Mouse (Mus musculus) intestine, embryonic 15.5 days (tissue): ENCODE data around the gene Eif4h. TPM values are rescaled to one million over a fixed set of nuclear protein-coding genes. Genes with fewer than 3 reads are reported as not detected.

ENCODE experiments used
- ATAC-seq: fragments of 200-750 bp; cut with Nextera tagmentation; 2 replicates; pipeline ENCODE4 v1.8.0; 2017; ENCODE audit warnings: moderate TSS enrichment, moderate library complexity
- H3K27ac ChIP-seq: fragments of 300-500 bp; sonication (generic); 2 replicates; pipeline ENCODE4 v1.5.1; 2015; ENCODE audit warnings: mild to moderate bottlenecking, inconsistent platforms
- H3K27me3 ChIP-seq: fragments of 300-500 bp; sonication (generic); replicated peaks from 2 replicates; pipeline ENCODE4 v1.6.1; 2015; ENCODE audit warnings: inconsistent platforms
- H3K36me3 ChIP-seq: fragments of 300-500 bp; sonication (generic); 2 replicates; pipeline ENCODE4 v1.6.1; 2015; ENCODE audit warnings: inconsistent platforms
- H3K4me1 ChIP-seq: fragments of 300-500 bp; sonication (generic); replicated peaks from 2 replicates; pipeline ENCODE4 v1.6.1; 2015; ENCODE audit warnings: inconsistent platforms
- H3K4me2 ChIP-seq: fragments of 300-500 bp; sonication (generic); replicated peaks from 2 replicates; pipeline ENCODE4 v1.6.1; 2015; ENCODE audit warnings: mild to moderate bottlenecking, inconsistent platforms
- H3K4me3 ChIP-seq: fragments of 300-500 bp; sonication (generic); replicated peaks from 2 replicates; pipeline ENCODE4 v1.5.1; 2015; ENCODE audit warnings: inconsistent platforms
- H3K9ac ChIP-seq: fragments of 300-500 bp; sonication (generic); 2 replicates; pipeline ENCODE4 v1.6.1; 2015; ENCODE audit warnings: inconsistent platforms
- H3K9me3 ChIP-seq: fragments of 300-500 bp; sonication (generic); 2 replicates; pipeline ENCODE4 v1.6.1; 2016; ENCODE audit warnings: inconsistent platforms
- WGBS: fragments of 180-500 bp; shearing (Covaris S2); methylation state at CpG from one replicate; pipeline ENCODE4 v1.1.7; 2015; 5-methylcytosine and 5-hydroxymethylcytosine counted together
- polyA plus RNA-seq: library from polyadenylated mRNA; unstranded; fragments of >200 nt; fragmentation: Nextera tagmentation; extraction: Ambion mirVana; gene quantifications from 2 replicates; pipeline ENCODE4 v1.2.1, GENCODE M21; 2015

The Eif4h gene
- polyA plus RNA-seq, 1 experiment from 2014 or later: 382 TPM

DNA sequence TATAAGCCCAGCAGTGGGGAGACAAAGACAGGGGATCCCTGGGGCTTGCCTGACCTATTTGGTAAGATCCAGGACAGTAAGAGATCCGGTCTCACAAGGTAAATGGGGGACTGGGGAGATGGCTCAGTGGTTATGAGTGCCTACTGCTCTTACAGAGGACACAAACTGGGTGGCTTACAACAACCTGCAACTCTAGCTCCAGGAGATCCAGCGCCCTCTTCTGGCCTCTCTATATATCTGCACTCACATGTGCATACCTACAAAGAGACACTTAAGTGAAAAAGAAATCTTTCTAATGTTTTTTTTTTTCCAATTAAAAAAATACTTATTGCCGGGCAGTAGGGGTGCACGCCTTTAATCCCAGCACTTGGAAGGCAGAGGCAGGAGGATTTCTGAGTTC is 7.2 kb upstream of the Eif4h start:
- Histone ChIP-seq H3K4me2 (no peak overlapping the region), H3K27me3 (no peaks in the 10 kb centered on the region), H3K36me3 (no peaks in the 10 kb centered on the region), H3K4me1 (0 out of 2 replicates have a peak, but pooled peaks cover 5% of the 10 kb centered on the region), H3K9me3 (no peaks in the 10 kb centered on the region), H3K4me3 (no peak overlapping the region), H3K27ac (no peak overlapping the region), H3K9ac (no peak overlapping the region)
- 73% methylated on average over 4 of the region's 4 CpGs for WGBS
- no peak for ATAC-seq

GRCm38 (mm10) chr5:134644643-134645118 is 5.4 kb upstream of the Eif4h start:
- 35% methylated on average over 8 of the region's 8 CpGs for WGBS
- Histone ChIP-seq H3K27me3 (no peaks in the 10 kb centered on the region), H3K9ac (no peak overlapping the region), H3K36me3 (no peaks in the 10 kb centered on the region), H3K4me2 (no peak overlapping the region), H3K27ac (peak overlapping the region; percentile 56; the same call in 1 of the 2 replicates), H3K4me1 (0 out of 2 replicates have a peak, but pooled peaks cover 5% of the 10 kb centered on the region), H3K9me3 (no peaks in the 10 kb centered on the region), H3K4me3 (no peak overlapping the region)
- peak; percentile 25; the same call in 1 of the 2 replicates for ATAC-seq

DNA sequence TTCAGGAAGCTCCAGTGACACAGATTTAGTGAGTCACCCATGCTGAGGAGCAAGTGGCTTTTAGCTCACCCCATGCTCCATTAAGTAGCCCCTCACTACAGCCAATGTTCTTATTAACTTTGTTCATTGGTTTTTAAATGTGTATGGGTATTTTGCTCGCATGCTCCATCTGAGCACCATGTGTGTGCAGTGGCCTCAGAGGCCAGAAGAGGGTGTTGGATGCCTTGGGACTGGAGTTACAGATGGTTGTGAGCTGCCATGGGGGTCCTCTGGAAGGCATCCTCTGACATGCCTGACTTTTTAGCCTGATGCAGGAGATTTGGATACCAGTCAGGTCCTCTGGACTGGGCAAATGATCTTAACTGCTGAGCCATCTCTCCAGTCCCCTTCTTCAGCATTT is 4.8 kb upstream of the Eif4h start:
- ATAC-seq: no peak
- H3K27me3 ChIP-seq: no peaks in the 10 kb centered on the region
- H3K4me1 ChIP-seq: 0 out of 2 replicates have a peak, but pooled peaks cover 5% of the 10 kb centered on the region
- H3K9ac ChIP-seq: no peak overlapping the region
- H3K36me3 ChIP-seq: no peaks in the 10 kb centered on the region
- H3K4me2 ChIP-seq: no peak overlapping the region
- peak overlapping the region; percentile 56; the same call in 1 of the 2 replicates for H3K27ac ChIP-seq
- H3K9me3 ChIP-seq: no peaks in the 10 kb centered on the region
- no peak overlapping the region for H3K4me3 ChIP-seq
- WGBS: 93% methylated on average over 1 of the region's 1 CpGs

DNA sequence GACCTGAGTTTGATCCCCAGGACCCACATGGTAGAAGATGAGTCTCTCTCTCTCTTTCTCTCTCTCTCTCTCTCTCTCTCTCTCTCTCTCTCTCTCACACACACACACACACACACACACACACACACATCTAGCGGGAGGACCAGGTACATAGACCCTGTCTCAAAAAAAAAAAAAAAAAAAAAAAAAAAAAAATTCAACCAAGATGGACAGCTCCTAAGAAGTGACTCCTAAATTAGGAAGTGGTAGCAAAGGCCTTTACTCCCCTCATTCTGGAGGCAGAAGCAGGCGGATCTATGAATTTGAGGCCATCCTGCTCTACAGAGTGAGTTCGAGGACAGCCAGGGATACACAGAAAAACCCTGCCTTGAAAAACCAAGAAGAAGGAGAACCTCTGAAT is 1.1 kb upstream of the Eif4h start:
- WGBS: 94% methylated on average over 3 of the region's 3 CpGs

DNA sequence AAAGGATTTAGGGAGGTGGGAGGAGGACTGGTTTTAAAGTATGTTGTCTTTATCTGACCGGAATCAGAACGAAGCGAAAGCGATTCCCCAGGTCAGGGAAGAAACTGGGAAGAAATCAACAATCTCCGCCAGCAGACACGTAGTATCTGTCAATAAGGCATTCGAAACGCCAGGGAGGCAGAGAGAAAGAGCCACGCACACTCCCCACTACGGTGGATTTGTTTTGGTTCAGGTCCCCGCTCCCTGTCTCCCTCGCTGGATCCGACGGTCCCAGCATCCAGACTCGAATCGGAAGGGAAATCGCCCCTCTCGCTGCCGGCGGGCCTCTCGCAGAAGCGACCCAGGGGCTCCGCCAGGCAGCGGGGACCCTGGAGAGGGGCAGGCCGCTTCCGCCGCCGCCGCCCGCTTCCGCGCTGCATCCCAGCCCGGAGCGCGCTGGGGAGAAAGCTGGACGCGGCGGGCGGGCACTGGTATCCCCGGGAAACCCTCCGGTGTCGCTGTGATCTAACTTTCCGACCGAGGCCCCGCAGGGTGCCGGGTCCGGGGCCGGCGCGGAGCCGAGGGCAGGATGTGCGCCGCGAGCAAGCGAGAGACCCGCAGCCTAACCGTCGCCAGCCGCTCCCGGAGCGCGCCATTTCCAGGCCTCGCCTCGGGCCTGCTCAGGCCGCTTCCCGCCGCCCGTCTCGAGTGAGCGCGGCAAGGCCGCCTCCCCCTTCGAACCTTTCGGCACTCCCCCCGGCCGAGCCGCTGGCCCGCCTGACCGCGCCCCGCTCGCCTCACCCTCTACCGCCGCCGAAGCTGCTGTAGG is 625 bp downstream of the Eif4h start:
- H3K4me1 ChIP-seq: peaks cover 6% of the 10 kb centered on the region; the same call in 1 of the 2 replicates

More for the DNA sequence above, 1.1 kb upstream of the Eif4h start:
- Histone ChIP-seq H3K9me3 (no peaks in the 10 kb centered on the region), H3K9ac (no peak overlapping the region), H3K36me3 (0 out of 2 replicates have a peak, but pooled peaks cover 2% of the 10 kb centered on the region), H3K27me3 (no peaks in the 10 kb centered on the region), H3K4me1 (peaks cover 11% of the 10 kb centered on the region; the same call in 1 of the 2 replicates), H3K4me3 (no peak overlapping the region), H3K4me2 (no peak overlapping the region), H3K27ac (no peak overlapping the region)
- ATAC-seq: no peak

DNA sequence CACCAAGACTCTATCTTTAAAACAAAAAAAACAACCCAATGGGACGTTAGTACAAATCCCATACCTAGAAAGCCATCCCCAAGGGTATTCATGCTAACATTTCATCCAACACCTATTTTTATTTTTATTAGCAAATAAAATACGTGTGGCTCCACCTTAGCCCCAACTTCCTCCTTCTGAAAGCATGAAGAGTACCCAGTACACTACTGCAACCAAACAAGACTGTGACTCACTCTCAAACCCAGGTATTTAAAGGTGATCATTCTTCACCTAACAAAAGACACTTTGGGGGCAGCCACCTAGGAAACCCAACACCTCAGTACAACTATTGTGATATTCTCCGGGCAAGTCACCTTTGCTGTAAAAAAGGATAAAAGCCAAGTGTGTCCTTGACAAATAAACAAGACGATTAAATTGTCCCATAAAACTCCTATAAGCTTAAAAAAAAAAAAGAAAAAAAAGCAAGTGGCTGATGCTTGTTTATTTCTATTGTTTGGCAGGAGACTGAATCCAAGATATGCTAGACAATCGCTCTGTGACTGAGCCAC is 1.4 kb downstream of the Eif4h start:
- no peak for ATAC-seq
- 22% methylated on average over 5 of the region's 5 CpGs for WGBS
- Histone ChIP-seq H3K9me3 (no peaks in the 10 kb centered on the region), H3K4me3 (peak overlapping the region; percentile 100), H3K4me2 (peak overlapping the region; percentile 55), H3K27me3 (no peaks in the 10 kb centered on the region), H3K27ac (peak overlapping the region; percentile 96; the same call in 1 of the 2 replicates), H3K9ac (peak overlapping the region; percentile 100), H3K36me3 (peaks cover 11% of the 10 kb centered on the region; the same call in 1 of the 2 replicates), H3K4me1 (peaks cover 6% of the 10 kb centered on the region; the same call in 1 of the 2 replicates)

More for the DNA sequence above, 625 bp downstream of the Eif4h start:
- H3K27ac ChIP-seq: peak overlapping the region; percentile 96
- peaks cover 7% of the 10 kb centered on the region; the same call in 1 of the 2 replicates for H3K36me3 ChIP-seq
- H3K27me3 ChIP-seq: no peaks in the 10 kb centered on the region
- H3K4me2 ChIP-seq: peak overlapping the region; percentile 55
- peak overlapping the region; percentile 100 for H3K9ac ChIP-seq
- H3K4me3 ChIP-seq: peak overlapping the region; percentile 100
- H3K9me3 ChIP-seq: no peaks in the 10 kb centered on the region
- peak; percentile 76 for ATAC-seq
- under 1% methylated on average over 85 of the region's 85 CpGs for WGBS

DNA sequence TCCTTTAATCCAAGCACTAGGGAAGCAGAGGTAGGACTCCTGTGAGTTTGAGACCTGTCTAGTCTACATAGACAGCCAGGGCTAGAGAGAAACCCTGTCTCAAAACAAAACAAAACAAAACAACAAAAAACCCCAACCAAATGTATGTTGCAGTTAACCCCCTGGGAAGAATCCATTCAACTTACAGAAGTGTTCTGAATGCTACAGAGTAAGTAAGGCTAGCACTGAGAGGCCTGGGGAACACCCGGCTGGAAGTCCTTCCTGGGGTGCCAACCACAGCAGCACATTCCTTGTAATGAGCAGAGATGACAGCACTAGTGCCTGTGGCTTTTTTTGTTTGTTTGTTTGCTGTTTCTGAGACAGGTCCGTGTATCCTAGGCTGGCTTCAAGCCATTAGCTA is 6.4 kb downstream of the Eif4h start:
- Histone ChIP-seq H3K9ac (no peak overlapping the region), H3K27me3 (no peaks in the 10 kb centered on the region), H3K4me2 (no peak overlapping the region), H3K4me3 (no peak overlapping the region), H3K9me3 (no peaks in the 10 kb centered on the region), H3K36me3 (peaks cover 16% of the 10 kb centered on the region; the same call in 1 of the 2 replicates), H3K27ac (no peak overlapping the region), H3K4me1 (peaks cover 5% of the 10 kb centered on the region; the same call in 1 of the 2 replicates)
- 61% methylated on average over 2 of the region's 2 CpGs for WGBS
- ATAC-seq: no peak

DNA sequence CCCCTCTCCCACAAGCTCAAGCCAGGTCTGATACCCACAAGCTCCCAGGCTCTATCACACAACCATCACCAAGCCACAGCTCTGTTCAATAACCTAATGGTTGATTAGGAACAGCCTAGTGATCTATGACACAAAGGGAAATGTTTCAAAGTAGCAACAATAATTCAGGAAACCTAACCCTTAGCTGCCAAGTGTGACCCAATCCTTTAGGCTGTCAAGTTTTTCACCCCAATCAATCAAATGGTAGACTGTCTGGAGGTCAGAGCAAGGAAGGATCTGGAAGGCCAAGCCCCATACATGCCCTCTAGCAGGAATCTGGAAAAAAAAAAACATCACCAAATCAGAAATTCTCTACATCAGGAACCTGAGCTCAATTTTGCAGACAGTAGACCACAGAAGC is 8.5 kb downstream of the Eif4h start:
- Histone ChIP-seq H3K4me1 (no peaks in the 10 kb centered on the region), H3K9ac (no peak overlapping the region), H3K9me3 (no peaks in the 10 kb centered on the region), H3K4me2 (no peak overlapping the region), H3K4me3 (no peak overlapping the region), H3K36me3 (peaks cover 26% of the 10 kb centered on the region), H3K27ac (no peak overlapping the region), H3K27me3 (no peaks in the 10 kb centered on the region)
- no peak for ATAC-seq

GRCm38 (mm10) chr5:134629508-134629907 is 9.8 kb downstream of the Eif4h start:
- peak; percentile 48 for ATAC-seq
- H3K27ac ChIP-seq: no peak overlapping the region
- H3K27me3 ChIP-seq: no peaks in the 10 kb centered on the region
- 49% methylated on average over 4 of the region's 4 CpGs for WGBS
- H3K9ac ChIP-seq: no peak overlapping the region
- H3K4me2 ChIP-seq: no peak overlapping the region
- no peak overlapping the region for H3K4me3 ChIP-seq
- H3K9me3 ChIP-seq: no peaks in the 10 kb centered on the region
- H3K36me3 ChIP-seq: peaks cover 33% of the 10 kb centered on the region
- no peaks in the 10 kb centered on the region for H3K4me1 ChIP-seq

DNA sequence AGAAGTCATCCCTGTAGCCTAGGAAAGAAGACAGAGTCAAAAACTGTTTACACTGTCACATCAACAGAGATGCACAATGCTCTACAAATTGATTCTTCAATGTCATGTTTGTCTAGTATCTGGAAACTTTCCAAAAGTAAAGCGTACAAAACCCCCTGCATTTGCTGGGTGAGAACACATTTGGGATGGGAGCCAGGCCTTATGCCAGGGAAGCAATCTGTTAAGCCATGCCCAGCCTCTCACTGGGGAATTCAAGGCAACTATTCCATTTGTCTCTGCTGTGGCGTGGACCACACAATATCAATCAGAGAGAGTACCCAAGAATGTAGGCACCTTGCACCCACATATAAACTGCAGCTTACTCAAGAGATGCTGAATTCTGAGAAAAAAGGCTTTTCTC is 17.2 kb downstream of the Eif4h start:
- Histone ChIP-seq H3K36me3 (peaks cover 70% of the 10 kb centered on the region), H3K27ac (no peak overlapping the region), H3K27me3 (no peaks in the 10 kb centered on the region), H3K9ac (no peak overlapping the region), H3K4me2 (no peak overlapping the region), H3K4me1 (no peaks in the 10 kb centered on the region), H3K9me3 (no peaks in the 10 kb centered on the region), H3K4me3 (no peak overlapping the region)
- WGBS: 74% methylated on average over 2 of the region's 2 CpGs
- no peak for ATAC-seq

GRCm38 (mm10) chr5:134621099-134621640 is 18.1 kb downstream of the Eif4h start:
- WGBS: 89% methylated on average over 16 of the region's 16 CpGs

GRCm38 (mm10) chr5:134620457-134620856 is 18.8 kb downstream of the Eif4h start:
- Histone ChIP-seq H3K27ac (no peak overlapping the region), H3K9ac (no peak overlapping the region), H3K4me2 (no peak overlapping the region), H3K27me3 (no peaks in the 10 kb centered on the region), H3K4me3 (no peak overlapping the region), H3K4me1 (no peaks in the 10 kb centered on the region), H3K36me3 (peaks cover 62% of the 10 kb centered on the region), H3K9me3 (no peaks in the 10 kb centered on the region)
- ATAC-seq: no peak
- WGBS: 87% methylated on average over 9 of the region's 9 CpGs

More at GRCm38 (mm10) chr5:134621099-134621640, 18.1 kb downstream of the Eif4h start:
- Histone ChIP-seq H3K4me1 (no peaks in the 10 kb centered on the region), H3K9me3 (no peaks in the 10 kb centered on the region), H3K4me2 (no peak overlapping the region), H3K36me3 (peaks cover 68% of the 10 kb centered on the region), H3K4me3 (no peak overlapping the region), H3K27ac (no peak overlapping the region), H3K9ac (no peak overlapping the region), H3K27me3 (no peaks in the 10 kb centered on the region)
- ATAC-seq: no peak
